Mouse (Mus musculus) layer of hippocampus, adult 9-10 months (tissue): ENCODE results near the gene Bmp2.

Source experiments
- DNase-seq: peaks from one replicate; pipeline ENCODE4 v3.0.0; 2022; ENCODE audit warnings: low spot score

Gene Bmp2

GRCm38 (mm10) chr2:133565995-133566710, 14.2 kb downstream of the Bmp2 start:
- DNase-seq, result no peak

GRCm38 (mm10) chr2:133591562-133592255, 39.8 kb downstream of the Bmp2 start:
- no peak for DNase-seq
